ENCODE assay signal across 15 mouse cellular contexts in genomic region chr5:127349221-127350065, GRCm38 (mm10).
DNase-seq lines count a peak whose midpoint lies in the region; ATAC-seq and TF ChIP-seq lines count a peak whose summit lies in the region.
"Had no signal": no experiment of that assay in that cellular context is flagged by ENCODE, and none has a peak within 500 bp of the region (broad histone marks: within the 10 kb centered on the region; RNA-seq: fewer than 3 reads in every experiment).

No protein-coding gene starts in this region.

- 36% methylated on average over 9 of the region's 9 CpGs for WGBS in lung, embryonic 15.5 days
- 80% methylated on average over 9 of the region's 9 CpGs for WGBS in limb, embryonic 10.5 days
- 70% methylated on average over 9 of the region's 9 CpGs for WGBS in liver, postnatal 0 days (ENCODE audit: insufficient replicate concordance)

- ATAC-seq in cerebellum, adult (ENCODE audit: insufficient number of reproducible peaks, low FRiP score, low TSS enrichment), result peak; percentile 64; the same call in 1 of the 2 replicates
- no peak for ATAC-seq in lung, embryonic 15.5 days (ENCODE audit: borderline replicate concordance, extremely low read depth, low FRiP score, low TSS enrichment)
- no peak for ATAC-seq in liver, postnatal 0 days

- DNase-seq in cerebellum, postnatal 4 days (ENCODE audit: low spot score in 2 of 2), result no peak
- DNase-seq in lung, postnatal 14 days, result no peak
- DNase-seq in cerebellum, postnatal 25 days, result peak; percentile 75 to 84
- DNase-seq in limb, embryonic 10.5 days (ENCODE audit: low spot score), result no peak
- DNase-seq in spleen, postnatal 10 days (ENCODE audit: low spot score in 2 of 2), result no peak
- DNase-seq in liver, postnatal 0 days, result no peak
- DNase-seq: adrenal gland, adult 2 months; heart, adult 11 months; kidney, adult 11 months; right cerebral cortex, postnatal 25 days; thymus, postnatal 14 days had no signal

- H3K27ac ChIP-seq in lung, embryonic 15.5 days, result peak overlapping the region; percentile 37; the same call in 1 of the 2 replicates
- H3K27ac ChIP-seq in limb, embryonic 10.5 days, result peak overlapping the region; percentile 63; the same call in 1 of the 2 replicates
- no peak overlapping the region for H3K27ac ChIP-seq in liver, postnatal 0 days (ENCODE audit: low read depth)
- H3K27ac ChIP-seq: macrophage had no signal

- TF ChIP-seq CTCF in liver, postnatal 0 days (IDR thresholded peaks at IDR 0.05; ENCODE audit: low read depth), result no peak

- H3K9me3 ChIP-seq in lung, embryonic 15.5 days, result no peaks in the 10 kb centered on the region
- no peaks in the 10 kb centered on the region for H3K9me3 ChIP-seq in limb, embryonic 10.5 days (replicated peaks)
- H3K9me3 ChIP-seq in liver, postnatal 0 days (ENCODE audit: low read length), result no peaks in the 10 kb centered on the region

- TF ChIP-seq EP300 in liver, postnatal 0 days (IDR thresholded peaks at IDR 0.05; ENCODE audit: low read depth), result no peak

- peaks cover 10% of the 10 kb centered on the region for H3K4me1 ChIP-seq in lung, embryonic 15.5 days
- peaks cover 19% of the 10 kb centered on the region for H3K4me1 ChIP-seq in limb, embryonic 10.5 days
- H3K4me1 ChIP-seq in liver, postnatal 0 days (ENCODE audit: insufficient read depth), result no peaks in the 10 kb centered on the region

- H3K36me3 ChIP-seq in lung, embryonic 15.5 days, result no peaks in the 10 kb centered on the region
- peaks cover 33% of the 10 kb centered on the region for H3K36me3 ChIP-seq in limb, embryonic 10.5 days
- no peaks in the 10 kb centered on the region for H3K36me3 ChIP-seq in liver, postnatal 0 days (replicated peaks; ENCODE audit: insufficient read depth, low read length)

- no peak overlapping the region for H3K4me2 ChIP-seq in lung, embryonic 15.5 days
- H3K4me2 ChIP-seq in liver, postnatal 0 days (ENCODE audit: low read depth, low read length), result no peak overlapping the region
- H3K4me2 ChIP-seq: liver, embryonic 11.5 days had no signal

- H3K4me3 ChIP-seq in lung, embryonic 15.5 days, result no peak overlapping the region
- H3K4me3 ChIP-seq in limb, embryonic 10.5 days, result no peak overlapping the region
- no peak overlapping the region for H3K4me3 ChIP-seq in liver, postnatal 0 days (ENCODE audit: low read depth, low read length)

- H3K9ac ChIP-seq in lung, embryonic 15.5 days, result no peak overlapping the region
- no peak overlapping the region for H3K9ac ChIP-seq in liver, postnatal 0 days (replicated peaks)

- no peaks in the 10 kb centered on the region for H3K27me3 ChIP-seq in lung, embryonic 15.5 days
- no peaks in the 10 kb centered on the region for H3K27me3 ChIP-seq in limb, embryonic 10.5 days (ENCODE audit: low read depth, poor library complexity, severe bottlenecking)
- no peaks in the 10 kb centered on the region for H3K27me3 ChIP-seq in liver, postnatal 0 days (ENCODE audit: insufficient read depth, low read length)

Comparison
In these comparisons a context has a peak if more than half of its experiments do, and no peak if none do; other contexts are left out.
1. DNase-seq: peak in cerebellum, postnatal 25 days (2 of 2); none in cerebellum, postnatal 4 days (0 of 2), lung, postnatal 14 days (single experiment), limb, embryonic 10.5 days (single experiment), spleen, postnatal 10 days (0 of 2) and liver, postnatal 0 days (single experiment).